Mouse (Mus musculus): ENCODE data around the gene Itpr2.

DNA sequence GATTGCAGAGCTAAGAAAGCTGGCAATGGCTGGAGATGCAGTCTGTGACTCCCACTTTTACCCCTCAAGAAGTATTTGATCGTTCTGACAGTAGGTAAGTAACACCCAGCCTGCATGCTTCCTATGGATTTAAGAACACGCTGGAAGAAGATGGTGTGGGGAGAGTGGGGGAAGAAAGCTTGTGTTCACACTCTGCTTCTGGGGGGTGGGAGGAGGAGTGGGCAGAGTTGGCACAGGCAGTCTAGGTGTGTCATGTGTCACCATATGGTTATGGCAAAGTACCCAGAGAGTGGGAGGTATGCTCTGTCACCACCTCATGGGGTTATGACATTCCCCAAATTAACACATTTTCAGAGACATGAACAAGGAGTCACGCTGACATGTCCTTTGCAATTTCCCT is 377.5 kb downstream of the Itpr2 start:
- TF ChIP-seq CTCF (IDR thresholded peaks at IDR 0.05; ENCODE audit: extremely low read depth, insufficient read length, insufficient replicate concordance, low read depth, low read length), result no peak
- no peak for TF ChIP-seq POLR2A (IDR thresholded peaks at IDR 0.05; ENCODE audit: low read depth, low read length)
